Comparison of ENCODE assay signal across 20 mouse cellular contexts in the genomic region with DNA sequence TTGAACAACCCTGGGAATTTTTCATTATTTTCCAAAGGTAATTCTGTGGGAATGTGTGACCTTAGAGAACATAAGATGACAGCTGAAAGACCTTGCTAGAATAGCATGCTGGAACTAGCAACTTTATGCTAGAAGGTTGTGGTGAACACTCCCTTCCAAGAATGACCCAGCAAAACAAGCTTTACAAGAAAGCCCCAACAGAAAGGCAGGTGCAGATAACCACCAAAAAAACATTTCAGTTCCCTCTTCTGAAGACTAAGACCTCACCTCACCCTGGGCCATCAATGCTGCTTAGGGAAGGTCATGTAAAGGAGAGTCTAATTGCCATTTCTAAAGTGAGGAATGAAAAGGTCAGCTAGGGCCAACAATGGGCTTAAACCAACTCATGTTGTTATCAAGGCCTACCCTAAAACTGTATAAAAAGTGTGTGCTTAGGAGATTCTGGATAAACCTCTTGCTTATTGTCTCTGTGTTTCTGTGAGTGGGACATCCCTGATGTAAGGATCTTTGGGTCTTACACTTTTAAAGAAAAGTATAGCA.
A peak's percentile ranks its signal among the peaks of the same experiment; 100 is the strongest.
DNase-seq lines count a peak whose midpoint lies in the region; ATAC-seq and TF ChIP-seq lines count a peak whose summit lies in the region.
"Had no signal": no experiment of that assay in that cellular context is flagged by ENCODE, and none has a peak within 500 bp of the region (broad histone marks: within the 10 kb centered on the region; RNA-seq: fewer than 3 reads in every experiment).

No protein-coding gene starts in this region.

- DNase-seq in layer of hippocampus, adult 2 months (ENCODE audit: low spot score in 2 of 2) = no peak
- DNase-seq in layer of hippocampus, adult 11-12 months (ENCODE audit: low spot score) = no peak
- peak; percentile 29 for DNase-seq in MEL-GATA-1-ER (ENCODE audit: extremely low read depth, low read depth)
- DNase-seq in heart, embryonic 10.5 days (ENCODE audit: low spot score) = no peak
- no peak for DNase-seq in right cerebral cortex, postnatal 10 days (ENCODE audit: low spot score in 2 of 2)
- DNase-seq in layer of hippocampus, postnatal 10 days (ENCODE audit: low spot score in 2 of 2) = no peak
- DNase-seq: adrenal gland, postnatal 14 days; forebrain, postnatal 0 days; gastrocnemius, adult 2 months; gastrocnemius, postnatal 36 days; heart, adult 11 months; heart, postnatal 10 days; heart, postnatal 4 days; kidney, adult 11 months had no signal

- H3K36me3 ChIP-seq in heart, embryonic 10.5 days = no peaks in the 10 kb centered on the region
- H3K36me3 ChIP-seq: embryonic facial prominence, embryonic 10.5 days; hindbrain, embryonic 13.5 days had no signal

- ATAC-seq in hematopoietic stem cell, adult 5-6 weeks (replicated peaks in 1 of 2; ENCODE audit: insufficient read depth in 1 of 2, low FRiP score in 2 of 2, low TSS enrichment in 1 of 2, low read depth in 1 of 2, poor library complexity in 2 of 2, severe bottlenecking in 2 of 2) = peak; percentile 53 to 60; a peak in 3 of 4 replicates
- ATAC-seq: activated CD4-positive, CD25-positive, alpha-beta regulatory T cell, adult 4 months; forebrain, embryonic 13.5 days; forebrain, postnatal 0 days; hindbrain, postnatal 0 days had no signal

- no peak overlapping the region for H3K4me3 ChIP-seq in layer of hippocampus, adult 2 months
- H3K4me3 ChIP-seq in heart, embryonic 10.5 days = no peak overlapping the region
- H3K4me3 ChIP-seq: embryonic facial prominence, embryonic 10.5 days; forebrain, embryonic 13.5 days; gastrocnemius, adult 2 months; hindbrain, embryonic 13.5 days had no signal

- no peaks in the 10 kb centered on the region for H3K27me3 ChIP-seq in heart, embryonic 10.5 days (ENCODE audit: insufficient read depth, poor library complexity, severe bottlenecking)
- H3K27me3 ChIP-seq: forebrain, embryonic 13.5 days; hindbrain, embryonic 13.5 days had no signal

- no peaks in the 10 kb centered on the region for H3K9me3 ChIP-seq in heart, embryonic 10.5 days
- H3K9me3 ChIP-seq: embryonic facial prominence, embryonic 10.5 days; forebrain, embryonic 13.5 days; hindbrain, embryonic 13.5 days had no signal

- H3K27ac ChIP-seq in layer of hippocampus, adult 2 months = 0 out of 2 replicates have a peak overlapping the region, but pooled peaks have one; percentile 36
- no peak overlapping the region for H3K27ac ChIP-seq in heart, embryonic 10.5 days
- H3K27ac ChIP-seq: embryonic facial prominence, embryonic 10.5 days; forebrain, embryonic 13.5 days; gastrocnemius, adult 2 months; hindbrain, embryonic 13.5 days; hindbrain, postnatal 0 days had no signal

- H3K4me1 ChIP-seq in heart, embryonic 10.5 days = no peaks in the 10 kb centered on the region
- H3K4me1 ChIP-seq: embryonic facial prominence, embryonic 10.5 days; forebrain, embryonic 13.5 days; hindbrain, embryonic 13.5 days had no signal

- no peak for TF ChIP-seq CTCF in layer of hippocampus, adult 2 months (conservative IDR thresholded peaks at IDR 0.05)
